Mouse (Mus musculus) activated CD4-positive, CD25-positive, alpha-beta regulatory T cell, adult 4 months (primary cell): ENCODE measurements around the gene Ssxb3. TPM values are rescaled to one million over a fixed set of nuclear protein-coding genes. Genes with fewer than 3 reads are reported as not detected.
"Not testable (repeated sequence)": the region's sequence is repeated elsewhere in the genome, so short reads cannot be mapped to it uniquely, and the experiment has no call there.

ENCODE experiments used
- ATAC-seq: one replicate; pipeline ENCODE4 v1.8.0; 2017
- polyA plus RNA-seq, 2 experiments: library from polyadenylated mRNA; unstranded; fragments of 100-300 nt; shearing (Covaris generic); gene quantifications; one replicate each; pipeline ENCODE4 v1.2.1; 2017

Gene Ssxb3
- not detected for polyA plus RNA-seq

GRCm38 (mm10) chrX:8591716-8592115 lies at the start of gene Ssxb3:
Gene Ssxb3 (minus strand): TSS chrX:8591816.
- ATAC-seq: not testable (repeated sequence)

DNA sequence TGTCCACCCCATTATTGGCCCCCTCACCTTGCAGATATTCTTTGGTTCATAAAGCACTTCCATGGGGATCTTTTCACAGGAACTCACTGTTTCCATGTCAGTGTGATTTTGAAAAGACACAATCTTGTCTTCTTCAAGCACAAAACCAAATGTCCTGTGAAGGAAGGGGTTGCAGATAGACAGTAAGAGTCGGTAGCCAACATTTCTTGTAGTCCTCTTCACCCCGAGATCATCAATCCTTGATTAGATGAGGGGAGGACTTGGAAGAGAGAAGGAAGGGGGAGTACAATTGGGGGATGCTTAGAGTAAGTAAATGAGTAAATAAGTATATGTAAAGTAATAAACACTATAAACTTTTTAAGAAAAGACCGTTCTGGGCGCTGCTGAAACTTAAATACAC lies 43.5 kb downstream of the Ssxb3 start, which contains the start of gene Ssxb6:
TSS of gene Ssxb6 (minus strand) at position 101 of the 400 bp plus-strand sequence.
- not testable (repeated sequence) for ATAC-seq

Other genes with a start within 250 kb of the Ssxb3 start
- not detected for gene Ssxb9, start 224.8 kb downstream of the Ssxb3 start, polyA plus RNA-seq
- gene Ssxb1, start 178.5 kb downstream of the Ssxb3 start, polyA plus RNA-seq: not detected
- gene Ssxb2, start 130.1 kb downstream of the Ssxb3 start, polyA plus RNA-seq: not detected
- gene Gm14459, start 66.9 kb downstream of the Ssxb3 start, polyA plus RNA-seq: not detected
- not detected for gene Ssxb6, start 43.6 kb downstream of the Ssxb3 start, polyA plus RNA-seq
- not detected for gene Ssxb8, start 99.0 kb upstream of the Ssxb3 start, polyA plus RNA-seq
- gene Ssx9, start 156.6 kb upstream of the Ssxb3 start, polyA plus RNA-seq: not detected
- gene Ssxb5, start 211.9 kb upstream of the Ssxb3 start, polyA plus RNA-seq: not detected